Mouse (Mus musculus): ENCODE results near the gene Nlgn3. TPM values are rescaled to one million over a fixed set of nuclear protein-coding genes. Genes with fewer than 3 reads are reported as not detected.
A peak's percentile ranks its signal among the peaks of the same experiment; 100 is the strongest.

Nlgn3 gene
- 28.3 and 34.2 TPM in 2 replicates for polyA plus RNA-seq (2016; fragmentation: Nextera tagmentation; extraction: Ambion mirVana)

DNA sequence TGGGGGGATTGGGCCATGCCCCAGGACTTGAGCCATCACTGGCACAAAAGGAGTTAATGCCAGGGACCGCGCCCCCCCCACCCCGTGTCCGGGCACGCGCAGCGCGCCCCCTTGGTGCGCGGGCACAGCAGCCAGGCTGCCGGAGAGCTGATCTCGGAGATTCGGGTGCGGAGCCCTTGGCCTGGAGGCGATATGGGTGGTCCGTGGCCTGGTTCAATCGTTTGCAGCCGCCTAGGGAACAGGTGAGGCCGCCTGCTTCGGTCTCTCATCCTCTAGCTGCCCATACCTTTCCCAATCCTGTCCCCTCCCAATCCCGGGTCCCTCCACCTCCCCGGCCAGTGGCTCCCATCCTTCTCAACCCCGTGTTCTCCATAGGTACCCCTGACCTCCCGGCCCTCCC lies at the start of gene Nlgn3:
TSS of gene Nlgn3 (plus strand) at position 114 of the 400 bp plus-strand sequence.
- H3K27me3 ChIP-seq = peaks cover 35% of the 10 kb centered on the region; the same call in 1 of the 2 replicates
- no peaks in the 10 kb centered on the region for H3K9me3 ChIP-seq
- ATAC-seq (ENCODE audit: low FRiP score, low read depth) = peak; percentile 17
- peak within 1 kb of the TSS; percentile 51 for H3K4me2 ChIP-seq (replicated peaks)
- peaks cover 30% of the 10 kb centered on the region for H3K4me1 ChIP-seq
- H3K4me3 ChIP-seq = peak within 1 kb of the TSS; percentile 49
- peak within 1 kb of the TSS; percentile 56 for H3K9ac ChIP-seq (replicated peaks)
- peak within 1 kb of the TSS; percentile 75 for H3K27ac ChIP-seq (replicated peaks)
- H3K36me3 ChIP-seq = peaks cover 17% of the 10 kb centered on the region
- WGBS = 41% methylated on average over 17 of the region's 24 CpGs

GRCm38 (mm10) chrX:101253952-101254729 lies 44.8 kb upstream of the Nlgn3 start, which contains the start of gene Foxo4:
TSS of gene Foxo4 (plus strand) at chrX:101254528.
- H3K27me3 ChIP-seq = peaks cover 4% of the 10 kb centered on the region; the same call in 1 of the 2 replicates
- H3K4me3 ChIP-seq = peak within 1 kb of the TSS; percentile 53
- peak within 1 kb of the TSS; percentile 52 for H3K9ac ChIP-seq (replicated peaks)
- peak within 1 kb of the TSS; percentile 71 for H3K4me2 ChIP-seq (replicated peaks)
- H3K27ac ChIP-seq (replicated peaks) = no peak within 1 kb of the TSS
- peak; percentile 93 for ATAC-seq (ENCODE audit: low FRiP score, low read depth)
- no peaks in the 10 kb centered on the region for H3K36me3 ChIP-seq
- 29% methylated on average over 44 of the region's 47 CpGs for WGBS
- no peaks in the 10 kb centered on the region for H3K9me3 ChIP-seq
- no peaks in the 10 kb centered on the region for H3K4me1 ChIP-seq

GRCm38 (mm10) chrX:101254740-101255139 lies 44.2 kb upstream of the Nlgn3 start:
- Histone ChIP-seq H3K36me3 (no peaks in the 10 kb centered on the region), H3K9ac (replicated peaks) (peak overlapping the region; percentile 52), H3K27me3 (peaks cover 4% of the 10 kb centered on the region; the same call in 1 of the 2 replicates), H3K4me1 (no peaks in the 10 kb centered on the region), H3K4me3 (peak overlapping the region; percentile 53), H3K27ac (replicated peaks) (no peak overlapping the region), H3K9me3 (no peaks in the 10 kb centered on the region), H3K4me2 (replicated peaks) (peak overlapping the region; percentile 71)
- ATAC-seq (ENCODE audit: low FRiP score, low read depth) = no peak; the same call in 1 of the 2 replicates
- 28% methylated on average over 26 of the region's 26 CpGs for WGBS

DNA sequence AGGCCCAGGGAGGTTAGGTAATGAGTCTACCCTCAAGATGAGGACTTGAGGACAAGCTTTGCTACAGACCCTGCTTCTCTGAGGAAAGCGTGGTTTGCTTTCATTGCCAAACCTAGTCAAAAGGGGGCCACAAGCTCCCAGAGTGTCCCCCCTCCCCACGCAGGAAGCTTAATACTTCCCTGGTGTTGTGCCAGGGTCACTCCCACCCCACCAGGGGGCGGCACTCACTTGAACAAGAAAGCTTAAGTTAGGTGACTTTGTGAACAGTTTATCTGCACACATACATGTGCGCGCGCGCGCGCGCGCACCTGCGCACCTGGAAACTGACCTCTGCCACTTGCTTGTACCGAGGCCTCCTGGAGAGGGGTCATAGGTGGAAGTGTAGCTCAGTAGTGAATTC lies 42.4 kb upstream of the Nlgn3 start:
- Histone ChIP-seq H3K4me1 (peaks cover 10% of the 10 kb centered on the region), H3K27me3 (peaks cover 4% of the 10 kb centered on the region; the same call in 1 of the 2 replicates), H3K9me3 (no peaks in the 10 kb centered on the region), H3K27ac (replicated peaks) (no peak overlapping the region), H3K9ac (replicated peaks) (no peak overlapping the region), H3K36me3 (no peaks in the 10 kb centered on the region), H3K4me3 (no peak overlapping the region), H3K4me2 (replicated peaks) (no peak overlapping the region)
- WGBS = 85% methylated on average over 13 of the region's 13 CpGs
- ATAC-seq (ENCODE audit: low FRiP score, low read depth) = no peak

GRCm38 (mm10) chrX:101260441-101261325 lies 38.3 kb upstream of the Nlgn3 start:
- Histone ChIP-seq H3K27ac (replicated peaks) (peak overlapping the region; percentile 70), H3K27me3 (peaks cover 4% of the 10 kb centered on the region; the same call in 1 of the 2 replicates), H3K9ac (replicated peaks) (no peak overlapping the region), H3K4me3 (no peak overlapping the region), H3K4me2 (replicated peaks) (0 out of 2 replicates have a peak overlapping the region, but pooled peaks have one; percentile 7), H3K9me3 (no peaks in the 10 kb centered on the region), H3K4me1 (peaks cover 10% of the 10 kb centered on the region), H3K36me3 (no peaks in the 10 kb centered on the region)
- peak; percentile 74 for ATAC-seq (ENCODE audit: low FRiP score, low read depth)
- WGBS = 24% methylated on average over 11 of the region's 13 CpGs

DNA sequence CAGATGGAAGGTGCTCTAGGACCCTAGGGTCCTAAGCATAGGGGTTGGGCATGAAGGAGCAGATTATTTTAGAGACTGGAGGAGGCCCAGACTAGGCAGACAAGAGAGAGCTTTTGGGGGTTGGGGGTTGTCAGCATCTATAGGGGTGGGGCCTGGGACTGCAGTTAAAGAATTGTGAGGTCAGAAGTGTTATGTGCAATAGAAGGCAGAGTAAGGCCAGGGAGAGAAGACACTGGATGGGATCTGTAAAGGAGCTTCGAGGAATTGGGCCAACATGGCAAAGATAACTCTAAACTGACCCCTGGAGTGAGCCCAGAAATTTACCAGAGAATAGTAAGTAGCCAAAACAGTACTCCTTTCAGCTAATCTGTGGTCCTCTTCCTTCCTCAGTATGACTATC lies 35.1 kb upstream of the Nlgn3 start, which contains the start of gene Gm614:
TSS of gene Gm614 (minus strand) at position 101 of the 400 bp plus-strand sequence.
- ATAC-seq (ENCODE audit: low FRiP score, low read depth) = no peak
- H3K27ac ChIP-seq (replicated peaks) = no peak within 1 kb of the TSS

DNA sequence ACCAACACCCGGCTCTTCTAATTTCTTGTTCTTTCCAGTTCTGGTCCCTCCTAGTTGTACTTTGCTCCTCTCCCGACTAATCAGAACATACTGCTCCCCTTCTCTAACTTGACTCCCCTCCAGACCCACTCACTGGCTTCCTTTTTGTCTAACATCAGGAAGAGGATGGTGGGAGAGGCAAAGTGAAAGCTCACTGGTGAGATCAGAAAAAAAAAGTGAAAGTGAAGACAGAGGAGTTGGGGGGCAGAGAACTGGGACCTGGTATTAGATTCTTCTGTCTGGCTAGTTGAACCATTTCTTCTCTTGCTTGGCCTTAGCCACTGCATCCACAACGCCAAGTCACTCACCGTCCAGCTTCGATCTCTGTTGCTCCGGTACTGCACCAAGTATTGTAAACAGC lies 32.3 kb upstream of the Nlgn3 start:
- H3K9me3 ChIP-seq = no peaks in the 10 kb centered on the region
- H3K27me3 ChIP-seq = no peaks in the 10 kb centered on the region; the same call in 1 of the 2 replicates
- H3K27ac ChIP-seq (replicated peaks) = no peak overlapping the region
- H3K4me3 ChIP-seq = no peak overlapping the region
- H3K9ac ChIP-seq (replicated peaks) = no peak overlapping the region
- H3K4me2 ChIP-seq (replicated peaks) = no peak overlapping the region
- 95% methylated on average over 6 of the region's 6 CpGs for WGBS
- ATAC-seq (ENCODE audit: low FRiP score, low read depth) = no peak
- H3K36me3 ChIP-seq = no peaks in the 10 kb centered on the region
- no peaks in the 10 kb centered on the region for H3K4me1 ChIP-seq

More for the DNA sequence above, 35.1 kb upstream of the Nlgn3 start, which contains the start of gene Gm614:
- H3K4me1 ChIP-seq = peaks cover 10% of the 10 kb centered on the region
- no peak within 1 kb of the TSS for H3K4me3 ChIP-seq
- no peaks in the 10 kb centered on the region for H3K36me3 ChIP-seq
- H3K9ac ChIP-seq (replicated peaks) = no peak within 1 kb of the TSS
- 92% methylated on average over 1 of the region's 1 CpGs for WGBS
- no peaks in the 10 kb centered on the region for H3K9me3 ChIP-seq
- no peak within 1 kb of the TSS for H3K4me2 ChIP-seq (replicated peaks)
- H3K27me3 ChIP-seq = peaks cover under 1% of the 10 kb centered on the region

- no peaks in the 10 kb centered on the region for H3K4me1 ChIP-seq
- no peak within 1 kb of the TSS for H3K4me2 ChIP-seq (replicated peaks)
- H3K27ac ChIP-seq (replicated peaks) = no peak within 1 kb of the TSS
- WGBS = 82% methylated on average over 5 of the region's 5 CpGs
- ATAC-seq (ENCODE audit: low FRiP score, low read depth) = no peak
- no peaks in the 10 kb centered on the region for H3K9me3 ChIP-seq
- no peak within 1 kb of the TSS for H3K4me3 ChIP-seq
- H3K36me3 ChIP-seq = no peaks in the 10 kb centered on the region
- no peak within 1 kb of the TSS for H3K9ac ChIP-seq (replicated peaks)
- no peaks in the 10 kb centered on the region; the same call in 1 of the 2 replicates for H3K27me3 ChIP-seq
Observed at GRCm38 (mm10) chrX:101268025-101268754, 30.8 kb upstream of the Nlgn3 start, which contains the start of gene Il2rg. TSS of gene Il2rg (minus strand) at chrX:101268255.

DNA sequence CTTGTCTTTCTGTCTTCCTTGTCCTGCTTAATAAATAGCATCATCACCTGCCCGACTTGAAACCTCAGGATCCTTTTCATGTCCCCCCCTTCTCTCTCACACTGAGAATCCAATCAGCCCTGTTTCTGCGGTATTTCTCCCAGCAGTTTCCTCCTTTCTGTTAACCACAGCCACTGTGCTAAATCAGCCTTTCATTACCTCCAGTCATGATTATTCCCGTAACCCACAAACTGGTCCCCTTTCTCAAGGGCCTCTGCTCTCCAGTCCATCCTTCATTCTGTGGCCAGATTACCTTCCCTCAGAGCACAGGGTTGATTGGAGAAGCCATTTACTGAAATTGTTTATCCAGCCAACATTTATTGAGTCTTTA lies 30.2 kb upstream of the Nlgn3 start, which contains the start of gene Gm20489:
TSS of gene Gm20489 (minus strand) at position 269 of the 370 bp plus-strand sequence.
- Histone ChIP-seq H3K4me2 (replicated peaks) (no peak within 1 kb of the TSS), H3K9me3 (no peaks in the 10 kb centered on the region), H3K27me3 (no peaks in the 10 kb centered on the region; the same call in 1 of the 2 replicates), H3K27ac (replicated peaks) (no peak within 1 kb of the TSS), H3K36me3 (no peaks in the 10 kb centered on the region), H3K4me1 (no peaks in the 10 kb centered on the region), H3K4me3 (no peak within 1 kb of the TSS), H3K9ac (replicated peaks) (no peak within 1 kb of the TSS)
- 65% methylated on average over 3 of the region's 3 CpGs for WGBS
- no peak for ATAC-seq (ENCODE audit: low FRiP score, low read depth)

- Histone ChIP-seq H3K9me3 (no peaks in the 10 kb centered on the region), H3K27me3 (peaks cover 5% of the 10 kb centered on the region; the same call in 1 of the 2 replicates), H3K9ac (replicated peaks) (no peak overlapping the region), H3K4me3 (peak overlapping the region; percentile 54), H3K36me3 (peaks cover 18% of the 10 kb centered on the region; the same call in 1 of the 2 replicates), H3K27ac (replicated peaks) (0 out of 2 replicates have a peak overlapping the region, but pooled peaks have one; percentile 49), H3K4me2 (replicated peaks) (peak overlapping the region; percentile 52), H3K4me1 (0 out of 2 replicates have a peak, but pooled peaks cover 7% of the 10 kb centered on the region)
- ATAC-seq (ENCODE audit: low FRiP score, low read depth) = peak; percentile 21
- WGBS = 26% methylated on average over 6 of the region's 6 CpGs
Observed at GRCm38 (mm10) chrX:101273410-101273809, 25.6 kb upstream of the Nlgn3 start.

Measured in midbrain, embryonic 12.5 days (tissue).